Mouse (Mus musculus) neutrophil, adult 5-6 weeks (primary cell): ENCODE results near the gene Oser1. TPM values are rescaled to one million over a fixed set of nuclear protein-coding genes. Genes with fewer than 3 reads are reported as not detected.
A peak's percentile ranks its signal among the peaks of the same experiment; 100 is the strongest.

ENCODE experiments used
- ATAC-seq: fragments of 151-379, 151-347 bp; 2 replicates; pipeline ENCODE4 v1.8.0; 2017; ENCODE audit warnings: mild to moderate bottlenecking, moderate TSS enrichment; ENCODE audit not compliant: insufficient number of reproducible peaks, poor library complexity, low FRiP score, severe bottlenecking; ENCODE audit errors: extremely low read depth
- total RNA-seq: library from RNA; stranded (forward); fragments of 200-1000 nt; gene quantifications from 2 replicates; pipeline ENCODE4 v1.2.3, GENCODE M21; 2017

Gene Oser1
- total RNA-seq, 1 experiment from 2014 or later, result 63.2 TPM

DNA sequence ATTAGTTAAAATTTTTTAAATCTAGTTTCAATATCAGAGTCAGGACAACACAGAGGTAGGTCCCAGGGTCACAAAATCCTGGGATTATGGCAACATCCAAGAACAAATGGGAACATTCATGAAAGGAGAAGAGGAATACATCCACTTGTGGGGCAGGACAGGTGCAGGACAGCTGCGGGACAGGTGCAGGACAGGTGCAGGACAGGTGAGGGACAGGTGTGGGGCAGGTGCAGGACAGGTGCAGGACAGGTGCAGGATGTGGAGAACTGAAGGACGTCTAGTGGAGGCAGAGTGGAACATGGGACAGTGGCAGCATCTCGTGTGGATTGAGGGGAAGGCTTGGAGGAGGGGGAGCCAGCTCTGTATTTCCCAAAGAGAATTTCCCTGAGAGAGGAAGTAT, 24.8 kb upstream of the Oser1 start:
- ATAC-seq, result no peak

DNA sequence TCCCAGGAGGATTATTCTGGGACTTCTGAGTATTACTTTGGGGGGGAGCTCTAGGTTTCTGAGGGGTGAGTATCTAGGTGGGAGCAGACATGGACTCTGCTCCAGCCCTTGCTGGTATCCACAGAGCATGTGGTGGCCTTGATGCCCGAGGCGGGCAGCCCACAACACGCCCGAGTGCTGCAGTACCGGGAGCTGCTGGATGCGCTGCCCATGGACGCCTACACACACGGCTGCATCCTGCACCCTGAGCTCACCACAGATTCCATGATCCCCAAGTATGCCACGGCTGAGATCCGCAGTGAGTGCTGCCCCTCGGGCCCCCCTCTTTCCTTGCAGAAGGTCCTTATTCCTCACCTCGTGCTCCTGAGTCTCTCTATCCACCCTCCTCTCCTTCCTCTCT, 22.9 kb upstream of the Oser1 start:
- ATAC-seq, result no peak

DNA sequence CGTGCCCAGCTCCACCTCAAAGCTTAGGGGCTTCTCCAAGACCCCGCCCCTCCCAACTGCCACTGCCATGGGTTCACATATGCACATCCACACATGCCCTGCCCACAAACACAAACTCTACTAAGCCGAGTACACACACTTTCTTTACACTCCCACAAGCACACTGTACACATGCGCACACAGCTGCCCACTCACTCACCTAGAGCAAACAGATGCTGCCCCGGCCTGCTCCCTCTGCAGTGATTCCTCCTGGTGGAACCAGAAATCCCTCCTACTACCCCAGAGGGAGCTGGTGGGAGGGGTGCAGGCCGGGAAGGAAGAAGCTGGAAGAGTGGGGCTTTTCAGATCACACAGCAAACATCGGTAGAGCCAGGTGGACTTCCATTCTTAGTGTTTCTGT, 19.5 kb upstream of the Oser1 start:
- ATAC-seq, result no peak

DNA sequence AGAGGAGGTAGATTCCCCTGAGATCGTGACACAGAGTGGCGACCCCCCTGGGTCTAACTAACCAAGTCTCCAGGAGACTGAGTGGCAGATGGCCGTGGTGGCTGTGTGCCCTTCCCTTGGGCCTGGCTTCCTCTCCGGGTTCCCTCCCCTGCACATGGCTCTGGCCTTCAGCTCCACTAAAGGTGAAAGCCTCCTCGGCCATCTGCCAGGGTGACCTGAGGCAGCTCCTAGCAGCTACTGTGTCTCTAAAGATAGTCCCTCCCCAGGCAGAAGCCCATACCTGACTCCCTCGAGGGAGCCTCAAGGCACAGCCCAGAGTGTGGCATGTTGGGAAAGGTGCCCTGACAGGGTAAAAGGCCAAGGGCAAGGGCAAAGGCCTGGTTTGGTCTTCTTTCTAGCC, 19.0 kb upstream of the Oser1 start:
- ATAC-seq, result no peak

DNA sequence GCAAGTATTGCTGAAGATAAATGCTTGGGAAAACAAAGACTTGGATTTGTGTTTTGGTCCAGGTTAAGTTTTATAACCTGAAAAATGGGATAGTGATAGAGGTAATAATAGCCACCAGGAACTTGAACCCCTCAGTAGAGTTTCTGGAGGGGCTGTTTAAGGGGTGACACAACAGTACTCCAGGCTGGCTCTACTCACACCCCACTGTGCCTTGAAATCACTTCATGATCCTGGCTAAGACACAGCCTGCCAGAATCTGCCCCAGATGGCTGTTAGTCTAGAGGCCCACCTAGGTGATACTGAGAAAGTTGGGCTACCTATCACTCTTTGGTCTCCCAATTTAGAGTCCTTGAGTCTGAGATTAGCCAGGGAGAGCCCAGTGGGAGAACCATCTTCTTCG, 15.0 kb upstream of the Oser1 start:
- no peak for ATAC-seq

DNA sequence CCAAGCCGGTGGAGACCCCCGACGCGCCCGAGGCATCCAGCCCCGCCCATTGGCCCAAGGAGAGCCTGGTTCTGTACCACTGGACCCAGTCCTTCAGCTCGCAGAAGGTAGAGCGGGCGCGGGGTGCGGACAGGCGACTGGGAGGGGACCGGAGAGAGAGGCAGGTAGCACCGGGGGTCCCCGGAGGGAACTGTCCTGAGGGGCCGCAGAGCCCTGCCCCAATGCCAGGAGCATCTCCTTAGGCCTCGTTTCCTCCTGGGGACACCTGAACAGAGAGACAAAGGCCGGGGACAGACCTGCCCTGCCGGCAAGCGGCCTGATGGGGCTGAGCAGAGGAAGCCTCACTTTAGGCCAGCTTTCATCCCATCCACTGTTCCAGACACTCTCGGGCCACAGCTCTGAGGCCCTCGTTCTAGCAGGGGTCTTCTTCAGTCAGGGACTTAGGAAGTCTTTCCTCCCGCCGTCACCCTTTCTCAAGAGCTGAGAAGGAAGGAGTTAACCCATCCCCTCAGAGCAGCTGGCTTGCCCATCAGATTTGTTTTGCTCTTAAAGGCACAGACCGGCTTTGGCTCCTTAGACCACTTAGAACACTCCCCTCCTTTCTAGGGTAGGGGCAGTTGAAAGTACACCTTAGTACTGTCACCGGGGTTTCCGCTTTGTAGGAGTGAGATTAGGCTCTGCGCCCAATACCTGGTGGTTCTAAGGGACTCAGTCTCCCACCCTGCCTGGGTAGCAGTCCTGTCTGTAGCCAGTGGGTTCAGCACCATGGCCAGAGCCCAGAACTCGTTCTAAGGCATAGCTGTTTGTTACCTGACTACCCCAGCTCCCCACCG, 14.3 kb upstream of the Oser1 start:
- no peak for ATAC-seq

DNA sequence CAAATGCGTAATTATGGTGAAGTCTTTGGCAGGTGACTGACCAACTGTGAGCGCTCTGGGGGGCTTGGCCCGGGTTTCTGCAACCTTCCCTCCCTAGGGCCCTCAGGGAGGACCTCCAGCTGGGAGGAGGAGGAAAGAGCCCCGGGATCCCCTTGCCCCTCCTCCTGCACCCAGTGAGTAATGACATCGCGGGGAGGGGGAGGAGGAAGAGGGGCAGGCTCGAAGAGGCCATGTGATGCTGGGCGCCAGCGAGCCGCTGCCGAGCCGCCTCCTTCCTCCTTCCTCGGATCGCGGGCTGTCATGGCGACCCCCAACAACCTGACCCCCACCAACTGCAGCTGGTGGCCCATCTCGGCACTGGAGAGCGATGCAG, 13.7 kb upstream of the Oser1 start, which contains the start of gene Gdap1l1:
Gene Gdap1l1 (plus strand): TSS at position 231 of the 373 bp plus-strand sequence.
- no peak for ATAC-seq

DNA sequence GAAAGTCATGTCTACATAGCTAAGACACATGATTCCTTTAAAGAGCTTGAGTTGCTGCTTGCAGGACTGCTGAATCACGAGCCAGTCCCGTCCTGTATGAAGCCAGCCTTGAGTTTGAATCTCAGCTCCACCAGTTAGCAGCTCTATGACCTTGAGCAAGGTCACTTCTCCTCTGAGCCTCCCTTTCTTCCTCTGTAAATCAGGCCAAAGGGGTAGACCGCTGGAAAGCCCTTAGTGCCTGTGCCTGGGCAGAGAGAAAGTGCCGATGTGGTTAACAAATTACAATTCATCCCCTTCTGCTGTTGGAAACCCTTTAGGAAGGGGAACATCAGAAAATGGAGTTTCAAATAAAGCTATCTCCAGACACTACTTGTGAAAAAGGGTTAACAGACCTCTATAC, 13.3 kb upstream of the Oser1 start:
- ATAC-seq, result no peak

DNA sequence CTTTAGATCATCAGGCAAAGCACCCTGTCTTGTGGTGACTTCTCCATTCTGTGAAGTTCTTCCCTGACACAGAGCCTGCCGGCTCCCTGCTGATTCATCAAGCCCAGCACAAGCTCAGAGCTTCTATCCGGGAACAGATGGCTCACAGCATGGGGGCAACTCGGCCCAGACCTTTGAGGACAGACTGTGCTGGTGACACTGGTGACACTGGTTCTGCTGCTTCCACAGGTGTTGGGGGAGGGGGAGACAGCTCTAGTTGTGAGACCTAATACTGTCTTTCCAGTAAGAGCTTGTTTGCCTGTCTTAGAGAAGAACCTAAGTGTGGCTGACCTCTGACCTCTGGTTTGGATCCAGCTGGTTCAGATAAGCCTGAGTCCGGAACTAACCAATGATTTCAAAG, 9.5 kb upstream of the Oser1 start:
- no peak for ATAC-seq

DNA sequence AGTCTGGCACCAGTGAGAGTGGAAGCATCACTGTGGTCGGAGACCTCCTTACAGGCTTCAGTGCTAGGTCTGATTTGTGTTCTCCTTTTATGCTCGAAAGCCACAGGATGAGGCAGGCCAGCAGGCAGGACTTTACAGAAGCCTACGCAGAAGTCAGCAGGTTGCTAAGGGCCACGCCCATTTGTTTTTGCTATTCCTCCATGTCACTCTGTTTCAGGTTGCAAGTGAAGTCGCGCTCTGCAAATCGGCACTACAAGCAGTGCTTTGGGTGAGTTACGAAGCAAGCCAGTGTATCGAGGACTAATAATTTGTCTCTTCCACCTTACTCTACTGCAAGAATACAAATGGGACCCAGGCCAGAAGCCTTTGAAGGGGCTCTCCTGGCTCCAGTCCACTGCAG, 6.8 kb upstream of the Oser1 start:
- no peak for ATAC-seq

DNA sequence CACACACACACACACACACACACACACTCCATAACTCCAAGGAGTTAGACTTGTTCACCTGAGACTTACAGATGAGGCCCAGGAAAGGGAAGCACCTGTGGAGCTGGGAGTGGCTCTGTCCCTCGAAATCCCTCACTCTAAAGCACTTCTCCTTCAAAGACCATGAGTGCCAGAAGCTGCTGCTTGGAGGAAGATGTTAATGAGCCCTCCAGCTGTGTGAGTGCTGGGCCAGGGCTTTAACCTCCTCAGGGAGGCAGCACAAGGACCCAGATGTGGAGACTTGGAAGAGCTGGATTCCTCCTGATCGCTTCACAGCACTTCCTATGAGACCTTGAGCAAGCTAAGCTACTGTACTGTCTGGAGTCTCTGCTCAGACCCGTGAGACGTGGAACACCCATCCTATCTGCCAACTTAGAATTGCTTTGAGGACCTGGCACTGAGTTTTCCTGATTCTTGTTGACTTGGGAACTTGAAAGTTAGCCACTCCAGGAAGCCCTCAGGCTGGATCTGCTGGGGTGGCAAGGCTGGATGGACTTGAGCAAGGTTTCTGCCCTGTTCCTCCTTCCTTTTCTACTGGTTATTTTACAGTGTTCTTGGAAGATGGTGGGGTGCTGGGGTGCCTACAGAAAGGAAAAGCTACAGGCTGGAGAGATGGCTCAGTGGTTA, 4.0 kb upstream of the Oser1 start:
- no peak for ATAC-seq

DNA sequence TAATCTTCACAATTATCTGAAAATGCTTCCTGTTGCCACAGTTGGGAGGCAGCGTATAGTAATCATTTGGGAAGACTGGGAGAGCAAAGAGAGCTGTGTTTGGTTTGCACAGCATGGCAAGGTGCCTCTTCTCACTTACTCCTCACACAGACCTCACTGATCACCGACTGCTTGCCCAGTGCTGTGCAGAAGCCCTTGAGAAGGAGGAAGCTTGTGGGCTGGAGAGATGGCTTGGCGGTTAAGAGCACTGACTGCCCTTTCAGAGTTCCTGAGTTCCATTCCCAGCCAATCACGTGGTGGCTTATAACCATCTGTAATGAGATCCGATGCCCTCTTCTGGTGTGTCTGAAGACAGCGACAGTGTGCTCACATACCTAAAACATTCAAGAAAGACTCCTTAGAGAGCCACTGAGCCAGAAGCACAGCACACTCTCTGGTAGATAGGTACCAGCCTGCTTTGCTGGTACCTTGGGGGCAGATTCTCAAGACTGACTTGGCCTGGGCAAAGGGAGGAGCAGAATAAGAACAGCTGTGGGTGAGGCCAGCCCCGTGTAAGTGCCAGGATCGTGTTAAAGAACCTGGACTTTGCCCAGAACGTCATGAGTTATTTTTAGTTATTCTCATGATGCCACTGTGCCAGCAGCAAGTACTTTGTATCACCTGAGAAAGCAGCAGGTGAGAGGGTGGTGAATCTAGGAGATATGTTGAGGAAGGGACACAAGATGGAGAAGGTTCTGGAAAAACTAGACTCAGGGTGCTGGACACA, 1.4 kb downstream of the Oser1 start:
- ATAC-seq, result no peak

DNA sequence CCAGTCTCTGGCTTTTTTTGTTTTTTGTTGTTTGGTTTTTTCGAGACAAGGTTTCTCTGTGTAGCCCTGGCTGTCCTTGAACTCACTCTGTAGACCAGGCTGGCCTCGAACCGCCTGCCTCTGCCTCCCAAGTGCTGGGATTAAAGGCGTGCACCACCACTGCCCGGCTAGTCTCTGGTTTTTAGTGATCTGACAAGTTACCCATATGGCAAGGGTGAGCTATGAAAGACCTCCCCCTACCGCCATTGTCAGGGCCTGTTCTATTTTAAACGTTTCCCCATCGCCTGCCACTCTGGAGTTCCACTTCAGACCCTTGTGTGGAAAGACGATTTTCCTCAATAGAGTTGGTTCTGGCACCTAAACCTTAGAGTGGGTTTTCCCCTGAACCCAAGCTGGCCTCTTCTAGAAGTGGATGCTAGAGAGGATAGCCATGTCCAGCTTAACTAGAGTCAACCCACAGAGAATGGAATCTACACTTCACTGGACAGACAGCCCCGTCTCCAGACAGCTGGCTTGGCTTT, 4.1 kb downstream of the Oser1 start:
- ATAC-seq, result no peak

DNA sequence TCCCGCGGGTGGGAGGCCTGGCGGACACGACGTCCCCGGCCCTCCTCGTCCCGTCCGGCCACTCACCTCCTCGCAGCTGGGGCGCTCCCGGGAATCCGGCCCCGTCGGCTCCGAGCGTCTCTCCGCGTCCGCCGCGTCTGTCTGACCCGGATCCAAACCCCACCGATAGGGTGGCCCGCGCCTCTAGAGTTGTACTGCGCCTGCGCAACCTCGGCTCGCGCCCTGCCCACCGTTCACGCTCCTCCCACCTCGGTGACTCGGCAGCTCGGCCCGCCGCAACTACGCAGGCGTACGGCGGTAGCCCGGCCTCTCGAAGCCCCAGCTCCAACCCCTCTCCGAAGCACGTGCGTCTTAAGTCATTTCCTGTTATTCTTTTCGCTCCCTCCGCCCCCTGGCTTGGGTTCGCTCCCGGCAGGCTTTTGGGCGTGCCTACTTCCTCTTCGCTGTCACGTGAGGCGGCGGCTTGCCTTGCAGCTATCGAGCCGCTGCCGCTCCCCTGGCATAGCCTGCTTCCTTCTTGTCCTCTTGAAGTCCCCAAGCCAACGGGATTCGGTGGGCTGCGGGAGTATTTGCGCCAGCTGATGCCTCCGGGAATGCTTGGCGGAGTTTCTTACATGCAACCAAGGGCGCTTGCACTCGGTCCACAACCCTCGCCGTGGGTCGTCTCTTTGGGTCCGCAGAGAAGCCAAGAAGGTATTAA, 5.0 kb downstream of the Oser1 start:
- peak; percentile 96 for ATAC-seq

DNA sequence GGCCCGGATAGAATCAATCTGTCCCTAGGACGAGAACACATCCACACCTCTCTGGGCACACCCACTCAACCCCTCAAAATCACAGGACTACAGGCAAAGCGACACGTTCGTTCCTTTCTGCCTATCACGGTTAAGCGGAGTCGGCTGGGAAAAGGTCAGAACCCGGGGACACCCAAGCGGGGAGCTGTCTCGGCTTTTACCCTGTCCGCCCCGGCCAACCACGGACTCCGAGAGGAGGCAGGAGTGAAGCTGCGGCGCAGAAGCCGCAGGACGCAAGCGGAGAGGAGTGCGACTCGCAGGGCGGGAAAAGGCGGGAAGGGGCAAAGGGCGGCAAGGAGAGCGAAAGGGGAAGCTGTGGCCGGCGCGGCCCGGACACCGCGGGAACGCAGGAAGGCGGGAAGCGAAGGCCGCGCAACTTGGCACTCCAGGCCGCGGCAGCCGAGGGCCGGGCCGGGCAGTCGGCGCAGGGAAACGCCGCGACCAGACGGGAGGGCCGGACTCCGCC, 5.6 kb downstream of the Oser1 start:
- no peak for ATAC-seq

DNA sequence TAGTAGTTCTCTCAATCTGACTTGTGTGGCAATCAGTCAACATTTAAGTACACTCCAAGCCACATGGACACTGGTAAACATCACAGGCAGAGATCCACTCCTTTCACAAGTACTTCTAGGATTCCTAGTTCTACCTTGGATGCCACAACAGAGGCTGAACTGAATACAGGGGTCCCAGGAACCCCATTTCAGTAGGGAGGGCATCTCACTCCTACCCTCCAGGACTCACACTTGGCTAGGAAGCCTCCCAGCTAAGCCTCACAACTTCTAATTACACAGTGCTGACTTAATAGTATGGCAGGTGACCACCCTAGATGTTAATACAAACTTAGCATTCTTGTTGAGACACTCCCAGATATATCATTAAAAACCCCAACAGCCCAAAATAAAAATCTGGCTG, 6.7 kb downstream of the Oser1 start:
- ATAC-seq, result no peak

DNA sequence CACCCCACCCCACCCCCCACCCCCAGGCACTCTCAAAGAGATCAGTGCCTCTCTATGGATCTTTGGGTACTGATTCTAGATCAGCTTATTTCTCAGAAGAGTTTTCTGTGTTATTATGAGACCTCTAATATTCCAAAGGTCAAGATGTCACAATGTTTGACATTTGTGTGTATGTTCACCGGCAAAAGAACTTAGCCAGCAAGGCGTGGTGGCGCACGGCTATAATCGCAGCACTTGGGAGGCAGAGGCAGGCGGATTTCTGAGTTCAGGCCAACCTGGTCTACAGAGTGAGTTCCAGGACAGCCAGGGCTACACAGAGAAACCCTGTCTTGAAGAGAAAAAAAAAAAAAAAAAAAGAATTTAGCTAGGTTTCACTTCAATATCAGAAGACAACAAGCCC, 7.5 kb downstream of the Oser1 start:
- ATAC-seq, result no peak

DNA sequence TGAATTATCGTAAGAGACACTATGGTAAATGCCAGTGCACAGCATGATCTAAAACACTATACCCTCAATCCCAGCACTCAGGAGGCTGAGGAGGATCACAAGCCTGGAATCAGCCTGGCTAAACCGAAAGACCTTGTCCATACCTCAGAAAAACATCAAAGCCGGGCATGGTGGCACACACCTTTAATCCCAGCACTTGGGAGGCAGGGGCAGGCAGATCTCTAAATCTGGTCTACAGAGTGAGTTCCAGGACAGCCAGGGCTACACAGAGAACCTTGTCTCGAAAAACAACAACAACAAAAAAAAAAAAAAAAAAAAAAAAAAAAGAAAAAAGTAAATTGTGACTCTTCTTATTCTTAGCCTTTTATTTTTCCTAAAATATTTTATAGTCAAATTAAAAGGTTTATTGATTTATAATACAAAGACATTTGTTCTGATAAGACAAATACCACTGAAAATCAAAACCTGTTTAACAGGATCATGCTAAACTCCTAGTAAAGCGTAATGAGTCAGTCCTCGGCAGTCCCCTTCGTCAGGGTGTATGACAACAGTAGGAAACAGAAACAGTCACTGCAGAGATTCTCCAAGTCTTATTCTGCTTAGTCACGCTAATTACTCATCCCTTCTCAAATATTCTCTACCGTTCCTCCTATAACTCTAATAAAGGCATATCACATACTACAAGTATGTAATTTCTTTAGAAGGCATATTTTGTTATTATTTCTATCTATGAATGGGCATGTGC, 11.5 kb downstream of the Oser1 start:
- ATAC-seq, result no peak
